Mouse (Mus musculus): ENCODE measurements around the gene Cep135. TPM values are rescaled to one million over a fixed set of nuclear protein-coding genes. Genes with fewer than 3 reads are reported as not detected.

The Cep135 gene
- polyA plus RNA-seq, 1 experiment: 8.7 TPM

DNA sequence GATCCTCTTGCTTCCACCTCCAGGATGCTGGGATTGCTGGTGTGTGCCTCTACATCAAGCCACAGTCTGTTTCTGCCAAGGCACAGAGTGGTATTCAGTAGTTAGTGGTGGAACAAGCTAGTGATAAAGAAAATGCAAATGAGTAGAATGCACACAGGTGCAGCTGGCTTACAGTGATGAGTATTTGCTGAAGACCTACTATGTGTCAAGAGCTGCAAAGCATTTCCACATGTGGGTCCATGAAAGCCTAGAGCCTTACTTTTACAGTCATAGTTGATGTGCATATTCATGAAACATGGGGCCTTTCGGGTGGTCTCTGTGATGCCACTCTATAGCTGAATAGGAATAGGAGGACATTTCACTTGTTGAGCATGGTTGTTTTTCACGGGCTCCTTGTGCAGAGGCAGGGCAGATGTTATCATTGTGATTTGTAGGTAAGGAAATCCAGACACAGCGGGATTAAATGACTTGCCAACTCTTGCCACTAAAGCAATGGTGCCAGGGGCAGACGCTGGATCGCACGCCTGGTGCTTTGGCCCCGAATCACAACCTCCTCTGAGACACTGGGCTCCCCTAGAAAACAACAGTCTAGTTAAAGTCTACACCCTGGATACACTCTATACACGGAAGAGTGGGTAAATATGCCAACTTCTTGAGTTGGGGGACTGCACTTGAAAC lies 71.6 kb downstream of the Cep135 start:
- no peak overlapping the region for H3K27ac ChIP-seq (ENCODE audit: insufficient read depth, low read depth, low read length)
- no peak for TF ChIP-seq POLR2A (IDR thresholded peaks at IDR 0.05; ENCODE audit: borderline replicate concordance, low read depth, low read length)
- TF ChIP-seq CTCF (IDR thresholded peaks at IDR 0.05; ENCODE audit: low read depth, low read length): no peak
- H3K4me3 ChIP-seq (ENCODE audit: insufficient read depth, low read length): no peak overlapping the region
- H3K4me1 ChIP-seq (ENCODE audit: control insufficient read depth, insufficient read depth, low read length): no peaks in the 10 kb centered on the region

GRCm38 (mm10) chr5:76661310-76661709 lies 72.8 kb downstream of the Cep135 start:
- TF ChIP-seq CTCF (IDR thresholded peaks at IDR 0.05; ENCODE audit: low read depth, low read length) (no peak), POLR2A (IDR thresholded peaks at IDR 0.05; ENCODE audit: borderline replicate concordance, low read depth, low read length) (no peak)
- Histone ChIP-seq H3K27ac (ENCODE audit: insufficient read depth, low read depth, low read length) (no peak overlapping the region), H3K4me1 (ENCODE audit: control insufficient read depth, insufficient read depth, low read length) (no peaks in the 10 kb centered on the region), H3K4me3 (ENCODE audit: insufficient read depth, low read length) (no peak overlapping the region)

- H3K4me1 ChIP-seq (ENCODE audit: control insufficient read depth, insufficient read depth, low read length): no peaks in the 10 kb centered on the region
- TF ChIP-seq POLR2A (IDR thresholded peaks at IDR 0.05; ENCODE audit: borderline replicate concordance, low read depth, low read length) (no peak), CTCF (IDR thresholded peaks at IDR 0.05; ENCODE audit: low read depth, low read length) (no peak)
These were observed 76.4 kb downstream of the Cep135 start for GRCm38 (mm10) chr5:76664936-76665335.

DNA sequence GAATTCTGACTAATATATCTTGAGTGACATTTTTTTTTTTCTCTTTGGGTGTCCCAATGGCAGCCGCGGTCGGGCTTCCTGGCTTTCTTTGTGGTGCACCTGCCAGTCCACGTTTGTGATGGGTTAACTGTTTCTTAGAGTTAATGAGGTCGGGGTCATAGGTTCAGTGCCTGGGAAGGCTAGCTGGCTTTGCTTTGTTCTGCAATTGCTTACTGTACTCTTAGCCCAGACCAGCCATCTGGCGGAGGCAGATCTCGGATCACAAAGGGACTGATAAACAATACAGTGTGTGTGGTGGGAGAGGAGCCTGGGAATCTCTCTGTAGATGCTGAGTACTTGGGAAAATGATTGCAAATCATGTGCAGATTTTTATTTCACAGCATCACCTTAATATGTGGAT lies 76.9 kb downstream of the Cep135 start:
- Histone ChIP-seq H3K4me1 (ENCODE audit: control insufficient read depth, insufficient read depth, low read length) (no peaks in the 10 kb centered on the region), H3K27ac (ENCODE audit: insufficient read depth, low read depth, low read length) (no peak overlapping the region), H3K4me3 (ENCODE audit: insufficient read depth, low read length) (no peak overlapping the region)
- TF ChIP-seq POLR2A (IDR thresholded peaks at IDR 0.05; ENCODE audit: borderline replicate concordance, low read depth, low read length) (no peak), CTCF (IDR thresholded peaks at IDR 0.05; ENCODE audit: low read depth, low read length) (no peak)

More at GRCm38 (mm10) chr5:76664936-76665335, 76.4 kb downstream of the Cep135 start:
- Histone ChIP-seq H3K27ac (ENCODE audit: insufficient read depth, low read depth, low read length) (no peak overlapping the region), H3K4me3 (ENCODE audit: insufficient read depth, low read length) (no peak overlapping the region)

DNA sequence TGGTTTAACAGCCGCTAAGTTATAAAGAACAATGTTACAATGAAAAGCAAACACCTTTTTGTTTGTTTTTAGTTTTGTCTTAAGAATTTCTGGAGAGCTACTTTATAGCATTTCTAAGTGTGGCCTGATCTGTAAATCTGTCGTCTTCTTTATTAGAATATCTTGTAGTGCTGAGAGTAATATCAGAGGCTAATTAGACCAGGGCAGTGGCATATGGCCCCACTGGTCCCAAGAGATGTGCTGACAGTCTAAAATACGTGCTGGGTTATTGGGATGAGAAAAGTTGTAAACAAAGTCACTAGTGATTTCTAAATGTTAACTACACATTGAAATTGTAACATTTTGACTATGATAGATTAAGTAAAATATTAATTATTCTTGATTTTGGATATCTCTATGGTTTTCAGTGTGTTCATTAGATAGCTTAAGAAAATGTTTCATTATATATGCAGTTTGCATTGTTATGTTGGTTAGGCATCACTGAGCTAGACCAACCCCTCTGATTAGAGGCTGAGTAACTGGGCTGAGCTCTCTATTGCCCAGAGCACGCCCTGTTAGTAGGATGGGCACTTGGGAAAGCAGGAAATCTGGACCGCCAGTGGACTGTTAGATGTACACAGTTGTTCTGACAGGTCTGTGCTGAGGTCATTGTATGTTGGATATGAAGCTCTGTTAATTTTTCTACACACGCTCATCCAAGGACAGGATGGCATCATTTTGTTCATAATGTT lies 77.7 kb downstream of the Cep135 start:
- Histone ChIP-seq H3K4me1 (ENCODE audit: control insufficient read depth, insufficient read depth, low read length) (no peaks in the 10 kb centered on the region), H3K27ac (ENCODE audit: insufficient read depth, low read depth, low read length) (no peak overlapping the region), H3K4me3 (ENCODE audit: insufficient read depth, low read length) (no peak overlapping the region)
- TF ChIP-seq POLR2A (IDR thresholded peaks at IDR 0.05; ENCODE audit: borderline replicate concordance, low read depth, low read length) (no peak), CTCF (IDR thresholded peaks at IDR 0.05; ENCODE audit: low read depth, low read length) (no peak)

- Histone ChIP-seq H3K4me3 (ENCODE audit: insufficient read depth, low read length) (no peak overlapping the region), H3K27ac (ENCODE audit: insufficient read depth, low read depth, low read length) (no peak overlapping the region), H3K4me1 (ENCODE audit: control insufficient read depth, insufficient read depth, low read length) (no peaks in the 10 kb centered on the region)
- TF ChIP-seq CTCF (IDR thresholded peaks at IDR 0.05; ENCODE audit: low read depth, low read length): no peak
- no peak for TF ChIP-seq POLR2A (IDR thresholded peaks at IDR 0.05; ENCODE audit: borderline replicate concordance, low read depth, low read length)
These were observed 79.6 kb downstream of the Cep135 start for GRCm38 (mm10) chr5:76668118-76668517.

DNA sequence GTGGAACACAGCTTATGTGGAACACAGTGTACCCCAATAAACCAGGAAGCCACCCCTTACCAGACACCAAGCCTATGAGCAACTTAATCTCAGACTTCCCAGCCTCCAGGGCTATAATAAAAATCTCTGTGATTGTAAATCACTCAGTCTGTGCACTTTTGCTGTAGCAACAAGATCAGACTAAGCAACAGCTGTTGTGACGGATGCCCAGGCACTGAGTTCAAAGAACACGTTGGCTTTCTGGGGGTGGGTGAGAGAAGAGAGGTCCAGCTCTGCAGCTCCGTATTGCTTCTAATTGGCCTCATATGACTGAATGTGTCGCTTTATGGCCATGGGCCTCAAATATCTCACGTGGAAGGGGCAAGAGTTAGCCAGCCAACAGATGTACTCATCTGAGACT lies 80.0 kb downstream of the Cep135 start:
- TF ChIP-seq POLR2A (IDR thresholded peaks at IDR 0.05; ENCODE audit: borderline replicate concordance, low read depth, low read length) (no peak), CTCF (IDR thresholded peaks at IDR 0.05; ENCODE audit: low read depth, low read length) (no peak)
- H3K27ac ChIP-seq (ENCODE audit: insufficient read depth, low read depth, low read length): no peak overlapping the region
- no peaks in the 10 kb centered on the region for H3K4me1 ChIP-seq (ENCODE audit: control insufficient read depth, insufficient read depth, low read length)
- no peak overlapping the region for H3K4me3 ChIP-seq (ENCODE audit: insufficient read depth, low read length)

GRCm38 (mm10) chr5:76670183-76670582 lies 81.7 kb downstream of the Cep135 start:
- Histone ChIP-seq H3K27ac (ENCODE audit: insufficient read depth, low read depth, low read length) (no peak overlapping the region), H3K4me3 (ENCODE audit: insufficient read depth, low read length) (no peak overlapping the region), H3K4me1 (ENCODE audit: control insufficient read depth, insufficient read depth, low read length) (peaks cover 3% of the 10 kb centered on the region)
- no peak for TF ChIP-seq POLR2A (IDR thresholded peaks at IDR 0.05; ENCODE audit: borderline replicate concordance, low read depth, low read length)
- no peak for TF ChIP-seq CTCF (IDR thresholded peaks at IDR 0.05; ENCODE audit: low read depth, low read length)

- Histone ChIP-seq H3K4me1 (ENCODE audit: control insufficient read depth, insufficient read depth, low read length) (peaks cover 8% of the 10 kb centered on the region), H3K4me3 (ENCODE audit: insufficient read depth, low read length) (no peak overlapping the region), H3K27ac (ENCODE audit: insufficient read depth, low read depth, low read length) (no peak overlapping the region)
- TF ChIP-seq CTCF (IDR thresholded peaks at IDR 0.05; ENCODE audit: low read depth, low read length) (no peak), POLR2A (IDR thresholded peaks at IDR 0.05; ENCODE audit: borderline replicate concordance, low read depth, low read length) (no peak)
These were observed 85.6 kb downstream of the Cep135 start for GRCm38 (mm10) chr5:76674022-76674653.

- no peak overlapping the region for H3K4me3 ChIP-seq (ENCODE audit: insufficient read depth, low read length)
- H3K27ac ChIP-seq (ENCODE audit: insufficient read depth, low read depth, low read length): no peak overlapping the region
- TF ChIP-seq CTCF (IDR thresholded peaks at IDR 0.05; ENCODE audit: low read depth, low read length): no peak
- TF ChIP-seq POLR2A (IDR thresholded peaks at IDR 0.05; ENCODE audit: borderline replicate concordance, low read depth, low read length): no peak
- peaks cover 8% of the 10 kb centered on the region for H3K4me1 ChIP-seq (ENCODE audit: control insufficient read depth, insufficient read depth, low read length)
These were observed 86.9 kb downstream of the Cep135 start for GRCm38 (mm10) chr5:76675369-76675768.

All from bone marrow macrophage, adult 2 months (primary cell).